Comparison of ENCODE assay signal across 28 mouse cellular contexts in the genomic region with DNA sequence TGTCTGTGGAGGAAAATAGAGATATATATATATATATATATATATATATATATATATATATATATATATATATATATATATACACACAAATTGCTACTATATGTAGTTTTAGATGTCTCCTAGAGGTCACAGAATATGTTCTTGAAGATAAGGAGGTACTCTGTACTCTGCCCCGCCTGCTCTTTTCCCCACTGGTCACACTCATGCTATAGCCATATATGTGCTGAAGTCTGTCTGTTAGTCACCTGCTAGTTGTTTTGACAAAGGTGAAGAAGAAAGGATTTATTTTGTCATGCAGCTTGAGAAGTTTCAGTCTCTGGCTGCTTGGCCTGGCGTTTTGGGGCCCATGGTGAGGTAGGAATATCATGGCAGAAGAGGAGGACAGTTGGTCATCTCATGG. TPM values are rescaled to one million over a fixed set of nuclear protein-coding genes. Genes with fewer than 3 reads are reported as not detected.
DNase-seq lines count a peak whose midpoint lies in the region; ATAC-seq and TF ChIP-seq lines count a peak whose summit lies in the region.
"Had no signal": no experiment of that assay in that cellular context is flagged by ENCODE, and none has a peak within 500 bp of the region (broad histone marks: within the 10 kb centered on the region; RNA-seq: fewer than 3 reads in every experiment).

No protein-coding gene starts in this region.

- 41% methylated on average over 2 of the region's 2 CpGs for WGBS in liver, embryonic 15.5 days (ENCODE audit: insufficient replicate concordance)
- WGBS in intestine, postnatal 0 days: 84% methylated on average over 2 of the region's 2 CpGs

- H3K4me1 ChIP-seq in liver, embryonic 15.5 days (replicated peaks): peaks cover 77% of the 10 kb centered on the region
- no peaks in the 10 kb centered on the region for H3K4me1 ChIP-seq in intestine, postnatal 0 days (replicated peaks; ENCODE audit: control insufficient read depth, insufficient read depth, low read length)

- no peaks in the 10 kb centered on the region for H3K27me3 ChIP-seq in liver, embryonic 15.5 days
- H3K27me3 ChIP-seq in intestine, postnatal 0 days (replicated peaks; ENCODE audit: control insufficient read depth, insufficient read depth, low read length): no peaks in the 10 kb centered on the region
- H3K27me3 ChIP-seq: heart, embryonic 15.5 days; hindbrain, embryonic 12.5 days; limb, embryonic 12.5 days; stomach, embryonic 15.5 days had no signal

- H3K9ac ChIP-seq in liver, embryonic 15.5 days: peak overlapping the region; percentile 14; the same call in 1 of the 2 replicates
- H3K9ac ChIP-seq in intestine, postnatal 0 days (ENCODE audit: low read depth, low read length): no peak overlapping the region
- H3K9ac ChIP-seq: heart, embryonic 15.5 days; hindbrain, embryonic 12.5 days; limb, embryonic 12.5 days; stomach, embryonic 15.5 days had no signal

- peaks cover 23% of the 10 kb centered on the region for H3K36me3 ChIP-seq in liver, embryonic 15.5 days (replicated peaks)
- H3K36me3 ChIP-seq in intestine, postnatal 0 days (ENCODE audit: control insufficient read depth, insufficient read depth): peaks cover 9% of the 10 kb centered on the region; the same call in 1 of the 2 replicates
- H3K36me3 ChIP-seq: heart, embryonic 15.5 days; hindbrain, embryonic 12.5 days; midbrain, embryonic 10.5 days; stomach, embryonic 15.5 days had no signal

- peak overlapping the region; percentile 90 for H3K27ac ChIP-seq in liver, embryonic 15.5 days (replicated peaks)
- no peak overlapping the region for H3K27ac ChIP-seq in intestine, postnatal 0 days (ENCODE audit: low read depth, low read length)
- H3K27ac ChIP-seq: heart, embryonic 10.5 days; heart, embryonic 15.5 days; hindbrain, embryonic 12.5 days; left cerebral cortex, adult 2 months; limb, embryonic 12.5 days; macrophage; midbrain, embryonic 10.5 days; stomach, embryonic 15.5 days had no signal

- no peak for TF ChIP-seq CTCF in intestine, postnatal 0 days (IDR thresholded peaks at IDR 0.05; ENCODE audit: low read depth)

- peak; percentile 57 for DNase-seq in liver
- no peak for DNase-seq in cerebellum, adult 9-11 months
- DNase-seq in layer of hippocampus, adult 11-12 months (ENCODE audit: low spot score): no peak
- DNase-seq: adrenal gland, adult 8-10 months; B cell, adult 2 months; cerebellum, adult 11-12 months; cerebellum, postnatal 10 days; gastrocnemius, postnatal 25 days; heart, adult 11 months; kidney, postnatal 14 days; lung, adult 18-20 months; right cerebral cortex, postnatal 14 days had no signal

- ATAC-seq in erythroblast, adult 5-6 weeks (replicated peaks; ENCODE audit: low FRiP score, poor library complexity, severe bottlenecking): peak; percentile 71
- ATAC-seq in liver, embryonic 15.5 days (ENCODE audit: insufficient read depth): 0 out of 2 replicates have a peak, but pooled peaks have one; percentile 34
- no peak for ATAC-seq in intestine, postnatal 0 days
- ATAC-seq: activated CD4-positive, CD25-positive, alpha-beta regulatory T cell, adult 4 months; forebrain, embryonic 14.5 days; intestine, embryonic 16.5 days; lung, postnatal 0 days; midbrain, embryonic 16.5 days had no signal

- H3K4me3 ChIP-seq in liver, embryonic 15.5 days (replicated peaks): no peak overlapping the region
- no peak overlapping the region for H3K4me3 ChIP-seq in intestine, postnatal 0 days (ENCODE audit: low read depth, low read length)
- H3K4me3 ChIP-seq: heart, embryonic 10.5 days; heart, embryonic 15.5 days; hindbrain, embryonic 12.5 days; left cerebral cortex, adult 2 months; limb, embryonic 12.5 days; midbrain, embryonic 10.5 days; stomach, embryonic 15.5 days had no signal

- H3K4me2 ChIP-seq in liver, embryonic 15.5 days: peak overlapping the region; percentile 43
- no peak overlapping the region for H3K4me2 ChIP-seq in intestine, postnatal 0 days (replicated peaks; ENCODE audit: low read depth)
- H3K4me2 ChIP-seq: heart, embryonic 15.5 days; hindbrain, embryonic 12.5 days; limb, embryonic 12.5 days; stomach, embryonic 15.5 days had no signal

- H3K9me3 ChIP-seq in liver, embryonic 15.5 days (replicated peaks): no peaks in the 10 kb centered on the region
- H3K9me3 ChIP-seq in intestine, postnatal 0 days (ENCODE audit: control insufficient read depth): no peaks in the 10 kb centered on the region
- H3K9me3 ChIP-seq: heart, embryonic 10.5 days; heart, embryonic 15.5 days; hindbrain, embryonic 12.5 days; midbrain, embryonic 10.5 days; stomach, embryonic 15.5 days had no signal

RNA-seq across cellular contexts. Expression of a gene that starts 25.2 kb away (rescaled TPM):
- 105 and 106 TPM in 2 replicates for total RNA-seq in erythroblast, adult 5-6 weeks (2015; ENCODE audit: low replicate concordance)
- 145 and 205 TPM in 2 replicates for total RNA-seq in erythroblast, adult 5-6 weeks (2017; ENCODE audit: low replicate concordance)
- polyA plus RNA-seq in liver, embryonic 15.5 days (2015; fragmentation: Nextera tagmentation; extraction: Ambion mirVana): 35.7 and 37.5 TPM in 2 replicates
- polyA plus RNA-seq in intestine, postnatal 0 days (2015; fragmentation: Nextera tagmentation; extraction: Ambion mirVana): 21.1 and 22.6 TPM in 2 replicates
